In genomic region chr2:53189811-53190210, GRCm38 (mm10) we compare ENCODE assay signal across 8 mouse cellular contexts. TPM values are rescaled to one million over a fixed set of nuclear protein-coding genes. Genes with fewer than 3 reads are reported as not detected.
DNase-seq lines count a peak whose midpoint lies in the region; ATAC-seq and TF ChIP-seq lines count a peak whose summit lies in the region.

No protein-coding gene starts in this region.

- no peak overlapping the region for H3K9ac ChIP-seq in embryonic facial prominence, embryonic 15.5 days
- no peak overlapping the region for H3K9ac ChIP-seq in neural tube, embryonic 15.5 days (replicated peaks)

- DNase-seq in left cerebral cortex, adult 2 months (ENCODE audit: extremely low spot score in 1 of 2, low spot score in 2 of 2) = no peak
- no peak for DNase-seq in left cerebral cortex, postnatal 25 days (ENCODE audit: low spot score in 2 of 2)
- peak; percentile 19 for DNase-seq in T-cell, adult 2 months (ENCODE audit: low spot score)
- no peak for DNase-seq in limb, embryonic 10.5 days (ENCODE audit: low spot score)
- DNase-seq in frontal cortex, postnatal 10 days (ENCODE audit: low spot score in 2 of 2) = no peak
- DNase-seq in adrenal gland, adult 2 months = no peak

- H3K4me3 ChIP-seq in left cerebral cortex, adult 2 months = peak overlapping the region; percentile 78
- peak overlapping the region; percentile 82 for H3K4me3 ChIP-seq in embryonic facial prominence, embryonic 15.5 days (replicated peaks)
- peak overlapping the region; percentile 91 for H3K4me3 ChIP-seq in limb, embryonic 10.5 days
- peak overlapping the region; percentile 24 for H3K4me3 ChIP-seq in neural tube, embryonic 15.5 days (replicated peaks)

- peaks cover 10% of the 10 kb centered on the region for H3K4me1 ChIP-seq in embryonic facial prominence, embryonic 15.5 days
- H3K4me1 ChIP-seq in limb, embryonic 10.5 days = peaks cover 8% of the 10 kb centered on the region
- peaks cover 23% of the 10 kb centered on the region for H3K4me1 ChIP-seq in neural tube, embryonic 15.5 days

- no peak overlapping the region for H3K27ac ChIP-seq in left cerebral cortex, adult 2 months
- no peak overlapping the region for H3K27ac ChIP-seq in embryonic facial prominence, embryonic 15.5 days (replicated peaks)
- H3K27ac ChIP-seq in limb, embryonic 10.5 days = peak overlapping the region; percentile 98
- no peak overlapping the region for H3K27ac ChIP-seq in neural tube, embryonic 15.5 days (replicated peaks)

- WGBS in embryonic facial prominence, embryonic 15.5 days = 70% methylated on average over 3 of the region's 3 CpGs
- 84% methylated on average over 3 of the region's 3 CpGs for WGBS in limb, embryonic 10.5 days
- 63% methylated on average over 3 of the region's 3 CpGs for WGBS in neural tube, embryonic 15.5 days

- H3K4me2 ChIP-seq in embryonic facial prominence, embryonic 15.5 days (replicated peaks) = peak overlapping the region; percentile 51
- H3K4me2 ChIP-seq in neural tube, embryonic 15.5 days = peak overlapping the region; percentile 74

- TF ChIP-seq CTCF in left cerebral cortex, adult 2 months (IDR thresholded peaks at IDR 0.05) = no peak; the same call in 1 of the 2 replicates

- H3K27me3 ChIP-seq in embryonic facial prominence, embryonic 15.5 days = no peaks in the 10 kb centered on the region
- no peaks in the 10 kb centered on the region for H3K27me3 ChIP-seq in limb, embryonic 10.5 days (ENCODE audit: low read depth, poor library complexity, severe bottlenecking)
- no peaks in the 10 kb centered on the region for H3K27me3 ChIP-seq in neural tube, embryonic 15.5 days (replicated peaks)

- H3K9me3 ChIP-seq in embryonic facial prominence, embryonic 15.5 days (replicated peaks) = no peaks in the 10 kb centered on the region
- H3K9me3 ChIP-seq in limb, embryonic 10.5 days (replicated peaks) = no peaks in the 10 kb centered on the region
- no peaks in the 10 kb centered on the region for H3K9me3 ChIP-seq in neural tube, embryonic 15.5 days (replicated peaks)

- H3K36me3 ChIP-seq in embryonic facial prominence, embryonic 15.5 days = 0 out of 2 replicates have a peak, but pooled peaks cover under 1% of the 10 kb centered on the region
- peaks cover 64% of the 10 kb centered on the region for H3K36me3 ChIP-seq in limb, embryonic 10.5 days
- peaks cover 2% of the 10 kb centered on the region; the same call in 1 of the 2 replicates for H3K36me3 ChIP-seq in neural tube, embryonic 15.5 days

- no peak for ATAC-seq in embryonic facial prominence, embryonic 15.5 days (ENCODE audit: insufficient number of reproducible peaks, low FRiP score, low TSS enrichment, low read depth)
- no peak for ATAC-seq in neural tube, embryonic 15.5 days (ENCODE audit: low FRiP score)

- intact Hi-C loops in left cerebral cortex, adult 2 months (cut with DNase I) = loop anchor here (5.0 to 10.0 kb wide), 2 partner anchors 433 to 1245 kb away; partner anchors contain the start of gene Galnt13
- intact Hi-C loops in left cerebral cortex, postnatal 25 days (cut with DNase I) = loop anchor here (5.0 kb wide), 1 partner anchor 428 kb away; no protein-coding TSS in a partner anchor

RNA-seq across cellular contexts. Expression of gene Prpf40a, which starts 1.3 kb away (rescaled TPM):
- 10 to 100 TPM; 35.3 to 38.8 TPM for total RNA-seq in left cerebral cortex, adult 2 months (2021)
- total RNA-seq in left cerebral cortex, postnatal 25 days (2021) = 10 to 100 TPM; 36.9 to 37.9 TPM
- polyA plus RNA-seq in embryonic facial prominence, embryonic 15.5 days (2015; fragmentation: Nextera tagmentation; extraction: Ambion mirVana) = 126 and 130 TPM in 2 replicates
- 192 and 196 TPM in 2 replicates for polyA plus RNA-seq in limb, embryonic 10.5 days (2016; fragmentation: Nextera tagmentation; extraction: Ambion mirVana)
- polyA plus RNA-seq in neural tube, embryonic 15.5 days (2015; fragmentation: Nextera tagmentation; extraction: Ambion mirVana) = 79.2 and 104 TPM in 2 replicates
- total RNA-seq in adrenal gland, adult 2 months (2021) = 10 to 100 TPM; 67.6 to 90.0 TPM
- 15.8 and 18.6 TPM in 2 replicates for polyA plus RNA-seq in adrenal gland, adult 2 months (2012; rRNA removed)

RNA-seq across cellular contexts. Expression of gene Arl6ip6, which starts 1.7 kb away (rescaled TPM):
- total RNA-seq in left cerebral cortex, adult 2 months (2021) = 10 to 100 TPM; 11.7 to 12.3 TPM
- 10 to 100 TPM in 1 of 2 experiments, 1 to 10 TPM in 1; 9.5 to 14.1 TPM for total RNA-seq in left cerebral cortex, postnatal 25 days (2021)
- polyA plus RNA-seq in embryonic facial prominence, embryonic 15.5 days (2015; fragmentation: Nextera tagmentation; extraction: Ambion mirVana) = 45.4 and 45.6 TPM in 2 replicates
- 61.3 and 67.8 TPM in 2 replicates for polyA plus RNA-seq in limb, embryonic 10.5 days (2016; fragmentation: Nextera tagmentation; extraction: Ambion mirVana)
- 26.5 and 27.9 TPM in 2 replicates for polyA plus RNA-seq in neural tube, embryonic 15.5 days (2015; fragmentation: Nextera tagmentation; extraction: Ambion mirVana)
- total RNA-seq in adrenal gland, adult 2 months (2021) = 10 to 100 TPM; 22.2 to 22.7 TPM
- polyA plus RNA-seq in adrenal gland, adult 2 months (2012; rRNA removed) = 9.9 and 10.1 TPM in 2 replicates

Comparison
In these comparisons a context has a peak if more than half of its experiments do, and no peak if none do; other contexts are left out.
1. H3K4me3 ChIP-seq: peak in every context shown above with its lines; median percentile 91 in limb, embryonic 10.5 days; 82 in embryonic facial prominence, embryonic 15.5 days; 78 in left cerebral cortex, adult 2 months; 24 in neural tube, embryonic 15.5 days.